Mouse (Mus musculus) hindbrain, embryonic 16.5 days (tissue): Measurements from ENCODE around the gene Chrnb2. TPM values are rescaled to one million over a fixed set of nuclear protein-coding genes. Genes with fewer than 3 reads are reported as not detected.

Experiments used
- ATAC-seq: fragments of 200-750 bp; cut with Nextera tagmentation; 2 replicates; pipeline ENCODE4 v1.8.0; 2017; ENCODE audit warnings: moderate TSS enrichment, moderate library complexity
- H3K27ac ChIP-seq: fragments of 300-500 bp; sonication (generic); 2 replicates; pipeline ENCODE4 v1.5.1; 2014; ENCODE audit warnings: low read depth, mild to moderate bottlenecking, control low read depth, low read length, moderate library complexity
- H3K27me3 ChIP-seq: fragments of 300-500 bp; sonication (generic); replicated peaks from 2 replicates; pipeline ENCODE4 v1.6.1; 2014; ENCODE audit warnings: low read length; ENCODE audit not compliant: control insufficient read depth, insufficient read depth
- H3K36me3 ChIP-seq: fragments of 300-500 bp; sonication (generic); 2 replicates; pipeline ENCODE4 v1.6.1; 2014; ENCODE audit warnings: mild to moderate bottlenecking, low read length, moderate library complexity, mixed read lengths; ENCODE audit not compliant: control insufficient read depth, insufficient read depth
- H3K4me1 ChIP-seq: fragments of 300-500 bp; sonication (generic); 2 replicates; pipeline ENCODE4 v1.6.1; 2014; ENCODE audit warnings: low read depth, low read length; ENCODE audit not compliant: control insufficient read depth, insufficient read depth
- H3K4me2 ChIP-seq: fragments of 300-500 bp; sonication (generic); 2 replicates; pipeline ENCODE4 v1.6.1; 2014; ENCODE audit warnings: mild to moderate bottlenecking, low read length, control low read depth, moderate library complexity
- H3K4me3 ChIP-seq: fragments of 300-500 bp; sonication (generic); 2 replicates; pipeline ENCODE4 v1.5.1; 2014; ENCODE audit warnings: mild to moderate bottlenecking, low read length, control low read depth, moderate library complexity
- H3K9ac ChIP-seq: fragments of 300-500 bp; sonication (generic); 2 replicates; pipeline ENCODE4 v1.6.1; 2014; ENCODE audit warnings: low read depth, mild to moderate bottlenecking, control low read depth, low read length, moderate library complexity
- H3K9me3 ChIP-seq: fragments of 300-500 bp; sonication (generic); 2 replicates; pipeline ENCODE4 v1.6.1; 2014; ENCODE audit warnings: mild to moderate bottlenecking, low read length, moderate library complexity; ENCODE audit not compliant: control insufficient read depth
- WGBS: fragments of 180-500 bp; shearing (Covaris S2); extraction: QIAGEN DNeasy Blood & Tissue Kit; methylation state at CpG from one replicate; pipeline ENCODE4 v1.1.7; 2014; 5-methylcytosine and 5-hydroxymethylcytosine counted together
- polyA plus RNA-seq: library from polyadenylated mRNA; unstranded; fragments of >200 nt; fragmentation: Nextera tagmentation; extraction: Ambion mirVana; gene quantifications from 2 replicates; pipeline ENCODE4 v1.2.1, GENCODE M21; 2015

Chrnb2 gene
- polyA plus RNA-seq, 1 experiment from 2014 or later: 23.5 TPM

DNA sequence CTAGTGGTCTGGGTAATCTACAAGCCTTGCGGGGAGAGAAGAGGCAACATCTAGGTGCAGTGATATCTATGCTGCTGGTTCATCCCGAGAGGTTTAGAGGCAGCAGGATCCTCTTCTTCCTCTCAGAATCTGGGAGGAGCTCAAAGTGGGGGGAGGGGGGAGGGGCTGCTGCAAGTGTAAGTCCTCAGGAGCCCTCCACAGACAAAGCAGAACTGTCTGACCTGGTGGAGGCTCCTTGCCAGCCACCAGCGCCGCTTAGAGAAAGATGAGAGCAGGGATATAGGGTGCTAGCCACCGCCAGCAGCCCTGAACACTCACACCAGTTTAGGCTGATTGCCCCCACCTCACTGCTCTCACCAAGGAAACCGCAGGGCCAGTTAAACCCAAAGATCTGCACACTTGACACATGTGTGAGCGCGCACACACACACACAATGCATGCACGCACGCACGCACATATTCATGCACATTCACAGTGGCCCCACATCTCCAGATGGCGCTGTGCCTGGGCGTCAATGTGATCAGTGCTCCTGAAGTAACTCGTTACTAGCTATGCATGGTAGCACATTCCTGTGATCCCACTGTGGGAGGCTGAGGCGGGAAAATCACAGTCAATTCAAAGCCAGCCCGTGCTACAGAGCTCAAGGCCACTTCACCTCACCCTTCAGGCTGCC lies 24.4 kb upstream of the Chrnb2 start:
- ATAC-seq: no peak
- no peak overlapping the region for H3K4me3 ChIP-seq
- H3K4me1 ChIP-seq: peaks cover 5% of the 10 kb centered on the region
- H3K27me3 ChIP-seq: no peaks in the 10 kb centered on the region
- H3K9ac ChIP-seq: no peak overlapping the region
- H3K9me3 ChIP-seq: no peaks in the 10 kb centered on the region
- no peaks in the 10 kb centered on the region for H3K36me3 ChIP-seq
- H3K4me2 ChIP-seq: no peak overlapping the region
- H3K27ac ChIP-seq: no peak overlapping the region
- WGBS: 69% methylated on average over 16 of the region's 16 CpGs

GRCm38 (mm10) chr3:89786275-89786674 lies 21.8 kb upstream of the Chrnb2 start:
- ATAC-seq: no peak
- Histone ChIP-seq H3K27me3 (no peaks in the 10 kb centered on the region), H3K27ac (no peak overlapping the region), H3K4me1 (peaks cover 5% of the 10 kb centered on the region), H3K4me3 (no peak overlapping the region), H3K9me3 (no peaks in the 10 kb centered on the region), H3K4me2 (no peak overlapping the region), H3K36me3 (peaks cover 21% of the 10 kb centered on the region), H3K9ac (no peak overlapping the region)
- 85% methylated on average over 6 of the region's 6 CpGs for WGBS

DNA sequence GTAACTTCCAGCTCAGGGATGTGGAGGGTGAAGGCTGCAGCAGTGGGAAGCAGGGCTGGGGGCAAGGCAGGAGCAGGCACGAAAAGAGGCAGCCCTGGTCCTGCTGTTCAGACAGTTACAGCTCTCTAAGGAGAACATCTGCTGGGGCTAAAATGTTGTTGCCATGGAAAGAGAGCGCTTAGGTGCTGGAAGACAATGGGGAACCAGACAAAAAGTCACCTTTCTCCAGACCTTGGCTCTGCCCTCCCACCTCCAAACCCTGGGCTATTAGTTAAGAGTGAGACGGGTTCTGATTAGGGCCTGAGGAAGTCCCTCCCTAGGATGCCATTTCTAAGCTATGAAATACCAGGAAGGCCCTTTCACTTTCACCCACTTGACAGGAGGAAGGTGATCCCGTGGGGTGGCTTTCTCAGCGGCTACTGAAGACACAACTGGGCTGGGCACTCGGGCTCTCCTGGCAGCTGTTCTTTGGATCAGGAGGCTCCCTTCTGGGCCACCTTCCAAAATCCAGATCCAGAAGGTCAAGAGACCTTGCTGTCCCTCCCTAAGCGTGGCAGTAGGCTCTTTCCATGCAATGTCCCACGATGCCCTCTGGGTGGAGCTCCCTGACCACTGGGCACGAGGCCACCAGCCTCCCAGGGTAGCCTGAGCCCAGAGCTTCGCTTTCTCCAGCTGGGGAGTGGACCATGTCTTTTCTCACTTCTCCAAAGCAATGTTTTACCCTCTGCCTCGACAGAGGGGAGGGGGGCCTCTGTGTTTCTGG lies 20.7 kb upstream of the Chrnb2 start:
- ATAC-seq: peak; percentile 63
- 15% methylated on average over 11 of the region's 11 CpGs for WGBS
- H3K27ac ChIP-seq: no peak overlapping the region
- peaks cover 5% of the 10 kb centered on the region for H3K4me1 ChIP-seq
- H3K4me3 ChIP-seq: no peak overlapping the region
- 0 out of 2 replicates have a peak overlapping the region, but pooled peaks have one; percentile 19 for H3K4me2 ChIP-seq
- no peaks in the 10 kb centered on the region for H3K9me3 ChIP-seq
- H3K9ac ChIP-seq: 0 out of 2 replicates have a peak overlapping the region, but pooled peaks have one; percentile 24
- H3K27me3 ChIP-seq: no peaks in the 10 kb centered on the region
- peaks cover 32% of the 10 kb centered on the region for H3K36me3 ChIP-seq

GRCm38 (mm10) chr3:89781640-89782039 lies 17.2 kb upstream of the Chrnb2 start:
- WGBS: 78% methylated on average over 5 of the region's 5 CpGs
- H3K27me3 ChIP-seq: no peaks in the 10 kb centered on the region
- H3K27ac ChIP-seq: no peak overlapping the region
- no peak overlapping the region for H3K9ac ChIP-seq
- no peak for ATAC-seq
- H3K36me3 ChIP-seq: peaks cover 52% of the 10 kb centered on the region
- no peaks in the 10 kb centered on the region for H3K9me3 ChIP-seq
- H3K4me2 ChIP-seq: no peak overlapping the region
- no peak overlapping the region for H3K4me3 ChIP-seq
- H3K4me1 ChIP-seq: peaks cover 5% of the 10 kb centered on the region

- Histone ChIP-seq H3K4me1 (peaks cover 11% of the 10 kb centered on the region), H3K9me3 (no peaks in the 10 kb centered on the region), H3K4me3 (no peak overlapping the region), H3K27ac (no peak overlapping the region), H3K4me2 (no peak overlapping the region), H3K27me3 (no peaks in the 10 kb centered on the region), H3K9ac (no peak overlapping the region), H3K36me3 (peaks cover 58% of the 10 kb centered on the region)
- no peak for ATAC-seq
- WGBS: 84% methylated on average over 4 of the region's 4 CpGs
These were observed 15.7 kb upstream of the Chrnb2 start for GRCm38 (mm10) chr3:89780102-89780501.

GRCm38 (mm10) chr3:89776001-89776400 lies 11.6 kb upstream of the Chrnb2 start:
- Histone ChIP-seq H3K4me2 (no peak overlapping the region), H3K9ac (no peak overlapping the region), H3K4me1 (peaks cover 29% of the 10 kb centered on the region), H3K27me3 (no peaks in the 10 kb centered on the region), H3K36me3 (peaks cover 35% of the 10 kb centered on the region), H3K4me3 (no peak overlapping the region), H3K9me3 (no peaks in the 10 kb centered on the region), H3K27ac (no peak overlapping the region)
- WGBS: 75% methylated on average over 4 of the region's 4 CpGs
- no peak for ATAC-seq

- Histone ChIP-seq H3K4me3 (peak overlapping the region; percentile 88), H3K9me3 (no peaks in the 10 kb centered on the region), H3K4me2 (peak overlapping the region; percentile 92), H3K9ac (peak overlapping the region; percentile 100), H3K27me3 (no peaks in the 10 kb centered on the region), H3K27ac (peak overlapping the region; percentile 95), H3K36me3 (peaks cover 21% of the 10 kb centered on the region), H3K4me1 (peaks cover 29% of the 10 kb centered on the region)
- 46% methylated on average over 15 of the region's 15 CpGs for WGBS
- ATAC-seq: no peak
These were observed 10.0 kb upstream of the Chrnb2 start for GRCm38 (mm10) chr3:89774236-89774960.

DNA sequence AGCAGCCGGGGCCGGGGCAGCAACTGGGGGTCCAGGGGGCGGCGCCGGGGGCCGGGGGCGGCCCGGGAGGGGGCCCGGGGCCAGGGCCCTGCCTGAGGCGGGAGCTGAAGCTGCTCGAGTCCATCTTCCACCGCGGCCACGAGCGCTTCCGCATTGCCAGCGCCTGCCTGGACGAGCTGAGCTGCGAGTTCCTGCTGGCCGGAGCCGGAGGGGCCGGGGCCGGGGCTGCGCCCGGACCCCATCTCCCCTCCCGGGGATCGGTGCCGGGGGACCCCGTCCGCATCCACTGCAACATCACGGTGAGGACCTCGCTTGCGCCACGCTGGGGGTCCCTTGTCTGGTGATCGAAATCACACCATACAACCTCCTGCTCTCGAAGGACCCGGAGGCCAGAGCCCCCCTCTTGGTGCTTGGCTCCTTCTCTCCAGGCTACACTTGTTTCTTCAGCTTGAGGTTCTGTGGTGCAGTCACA lies 9.3 kb upstream of the Chrnb2 start:
- Histone ChIP-seq H3K27me3 (no peaks in the 10 kb centered on the region), H3K36me3 (peaks cover 16% of the 10 kb centered on the region; the same call in 1 of the 2 replicates), H3K27ac (peak overlapping the region; percentile 95), H3K9me3 (no peaks in the 10 kb centered on the region), H3K4me1 (peaks cover 29% of the 10 kb centered on the region), H3K4me3 (peak overlapping the region; percentile 88), H3K4me2 (peak overlapping the region; percentile 92), H3K9ac (peak overlapping the region; percentile 100)
- under 1% methylated on average over 25 of the region's 37 CpGs for WGBS
- peak; percentile 6; the same call in 1 of the 2 replicates for ATAC-seq
